Mouse (Mus musculus): ENCODE data around the gene Serpinb8. TPM values are rescaled to one million over a fixed set of nuclear protein-coding genes. Genes with fewer than 3 reads are reported as not detected.
A peak's percentile ranks its signal among the peaks of the same experiment; 100 is the strongest.

Serpinb8 gene
- polyA plus RNA-seq, 1 experiment from 2014 or later: 0.90 TPM

DNA sequence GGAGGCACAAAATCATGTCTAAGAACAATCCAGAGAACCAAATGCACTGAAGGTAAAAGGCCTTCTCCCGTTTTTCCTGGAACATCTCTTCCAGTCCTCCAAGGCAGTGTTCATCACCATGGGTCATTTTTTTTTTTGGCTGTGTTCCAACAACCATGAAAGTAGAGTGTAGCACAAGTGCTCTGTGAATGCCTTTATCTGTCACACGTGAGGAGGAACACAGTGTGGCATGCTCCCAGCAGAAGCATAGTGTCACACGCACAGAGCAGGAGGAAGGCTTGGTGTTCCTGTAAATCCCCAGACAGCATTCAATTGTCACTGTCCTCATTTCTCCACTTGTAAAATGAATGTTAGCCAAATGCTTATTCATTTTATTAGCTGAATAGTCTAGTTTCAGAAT, 2.8 kb downstream of the Serpinb8 start:
- no peaks in the 10 kb centered on the region for H3K9me3 ChIP-seq (ENCODE audit: control insufficient read depth)
- H3K4me3 ChIP-seq (ENCODE audit: low read depth, low read length): no peak overlapping the region
- H3K27ac ChIP-seq (ENCODE audit: low read depth, low read length): no peak overlapping the region
- no peaks in the 10 kb centered on the region for H3K27me3 ChIP-seq (replicated peaks; ENCODE audit: control insufficient read depth, insufficient read depth, low read length)
- no peak for TF ChIP-seq CTCF (IDR thresholded peaks at IDR 0.05; ENCODE audit: low read depth)
- H3K9ac ChIP-seq (ENCODE audit: low read depth, low read length): no peak overlapping the region
- H3K4me1 ChIP-seq (replicated peaks; ENCODE audit: control insufficient read depth, insufficient read depth, low read length): 0 out of 2 replicates have a peak, but pooled peaks cover 2% of the 10 kb centered on the region
- no peak for ATAC-seq
- 65% methylated on average over 3 of the region's 3 CpGs for WGBS
- H3K36me3 ChIP-seq (ENCODE audit: control insufficient read depth, insufficient read depth): no peaks in the 10 kb centered on the region
- no peak overlapping the region for H3K4me2 ChIP-seq (replicated peaks; ENCODE audit: low read depth)

DNA sequence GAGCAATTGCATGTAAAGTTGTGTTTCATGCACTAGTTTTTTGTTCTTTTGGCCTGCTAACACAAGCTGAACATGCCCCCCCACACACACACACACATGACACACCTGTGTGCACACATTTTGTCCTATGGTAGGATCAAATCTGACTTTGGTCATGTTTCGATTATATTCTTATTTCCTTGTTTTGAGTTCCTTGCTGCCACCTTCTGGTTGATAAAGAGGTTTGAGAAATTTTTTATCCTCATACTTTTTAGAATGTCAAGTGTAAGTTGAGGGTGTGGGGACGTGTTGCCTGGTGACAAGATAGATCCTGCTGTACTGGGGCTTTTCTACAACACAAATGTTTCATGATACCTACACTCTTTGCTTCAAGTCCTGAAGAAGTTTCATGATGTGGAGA, 3.7 kb downstream of the Serpinb8 start:
- Histone ChIP-seq H3K9me3 (ENCODE audit: control insufficient read depth) (no peaks in the 10 kb centered on the region), H3K36me3 (ENCODE audit: control insufficient read depth, insufficient read depth) (no peaks in the 10 kb centered on the region), H3K4me2 (replicated peaks; ENCODE audit: low read depth) (no peak overlapping the region), H3K9ac (ENCODE audit: low read depth, low read length) (no peak overlapping the region), H3K27me3 (replicated peaks; ENCODE audit: control insufficient read depth, insufficient read depth, low read length) (no peaks in the 10 kb centered on the region), H3K4me1 (replicated peaks; ENCODE audit: control insufficient read depth, insufficient read depth, low read length) (0 out of 2 replicates have a peak, but pooled peaks cover 2% of the 10 kb centered on the region), H3K27ac (ENCODE audit: low read depth, low read length) (no peak overlapping the region), H3K4me3 (ENCODE audit: low read depth, low read length) (no peak overlapping the region)
- 66% methylated on average over 2 of the region's 2 CpGs for WGBS
- ATAC-seq: no peak
- TF ChIP-seq CTCF (IDR thresholded peaks at IDR 0.05; ENCODE audit: low read depth): no peak; the same call in 1 of the 2 replicates

DNA sequence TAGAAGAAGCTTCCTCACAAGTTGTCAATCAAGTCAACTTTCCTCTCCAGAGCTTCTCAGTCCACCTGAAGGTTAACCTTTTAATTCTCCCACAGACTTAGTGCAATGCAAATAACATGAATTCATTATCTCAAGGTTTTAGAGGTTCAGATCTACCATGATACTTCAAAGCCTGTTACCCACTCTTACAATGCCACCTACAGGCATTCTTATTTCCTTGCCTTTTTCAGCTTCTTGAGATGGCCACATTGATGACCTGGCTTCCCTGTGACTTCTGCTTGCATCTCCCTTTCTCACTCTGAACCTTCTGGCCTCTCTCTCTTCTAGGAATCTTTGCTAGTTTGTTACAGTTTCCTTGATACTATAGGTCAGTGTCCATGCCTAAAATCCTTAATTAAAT, 7.1 kb downstream of the Serpinb8 start:
- H3K4me3 ChIP-seq (ENCODE audit: low read depth, low read length): no peak overlapping the region
- no peaks in the 10 kb centered on the region for H3K27me3 ChIP-seq (replicated peaks; ENCODE audit: control insufficient read depth, insufficient read depth, low read length)
- H3K27ac ChIP-seq (ENCODE audit: low read depth, low read length): no peak overlapping the region
- H3K4me1 ChIP-seq (replicated peaks; ENCODE audit: control insufficient read depth, insufficient read depth, low read length): no peaks in the 10 kb centered on the region
- no peak overlapping the region for H3K4me2 ChIP-seq (replicated peaks; ENCODE audit: low read depth)
- H3K36me3 ChIP-seq (ENCODE audit: control insufficient read depth, insufficient read depth): no peaks in the 10 kb centered on the region
- no peak for TF ChIP-seq CTCF (IDR thresholded peaks at IDR 0.05; ENCODE audit: low read depth)
- no peak for ATAC-seq
- H3K9me3 ChIP-seq (ENCODE audit: control insufficient read depth): no peaks in the 10 kb centered on the region
- H3K9ac ChIP-seq (ENCODE audit: low read depth, low read length): no peak overlapping the region

DNA sequence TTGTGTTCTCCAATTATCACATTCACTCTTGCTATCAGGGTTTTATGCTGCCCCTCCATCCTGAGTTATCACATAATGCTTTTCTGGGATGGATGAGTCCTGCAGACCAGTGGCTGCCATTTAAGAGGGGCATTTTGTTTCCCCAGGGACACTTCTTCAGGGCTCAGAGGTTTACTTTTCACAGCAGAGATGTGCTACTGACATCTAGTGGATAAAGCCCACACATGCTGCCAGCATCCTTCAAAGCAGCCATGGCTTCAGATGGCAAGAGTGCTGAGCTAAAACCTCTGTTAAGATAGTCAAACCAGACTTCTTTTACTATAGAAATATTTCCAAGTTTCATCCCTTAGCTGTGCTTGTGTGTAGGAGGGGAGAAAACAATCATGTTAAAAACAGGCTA, 8.7 kb downstream of the Serpinb8 start:
- H3K4me1 ChIP-seq (replicated peaks; ENCODE audit: control insufficient read depth, insufficient read depth, low read length): no peaks in the 10 kb centered on the region
- no peak for ATAC-seq
- H3K4me3 ChIP-seq (ENCODE audit: low read depth, low read length): no peak overlapping the region
- H3K4me2 ChIP-seq (replicated peaks; ENCODE audit: low read depth): no peak overlapping the region
- H3K9ac ChIP-seq (ENCODE audit: low read depth, low read length): no peak overlapping the region
- no peaks in the 10 kb centered on the region for H3K27me3 ChIP-seq (replicated peaks; ENCODE audit: control insufficient read depth, insufficient read depth, low read length)
- peak; percentile 57 for TF ChIP-seq CTCF (IDR thresholded peaks at IDR 0.05; ENCODE audit: low read depth)
- no peak overlapping the region for H3K27ac ChIP-seq (ENCODE audit: low read depth, low read length)
- no peaks in the 10 kb centered on the region for H3K36me3 ChIP-seq (ENCODE audit: control insufficient read depth, insufficient read depth)
- no peaks in the 10 kb centered on the region for H3K9me3 ChIP-seq (ENCODE audit: control insufficient read depth)

DNA sequence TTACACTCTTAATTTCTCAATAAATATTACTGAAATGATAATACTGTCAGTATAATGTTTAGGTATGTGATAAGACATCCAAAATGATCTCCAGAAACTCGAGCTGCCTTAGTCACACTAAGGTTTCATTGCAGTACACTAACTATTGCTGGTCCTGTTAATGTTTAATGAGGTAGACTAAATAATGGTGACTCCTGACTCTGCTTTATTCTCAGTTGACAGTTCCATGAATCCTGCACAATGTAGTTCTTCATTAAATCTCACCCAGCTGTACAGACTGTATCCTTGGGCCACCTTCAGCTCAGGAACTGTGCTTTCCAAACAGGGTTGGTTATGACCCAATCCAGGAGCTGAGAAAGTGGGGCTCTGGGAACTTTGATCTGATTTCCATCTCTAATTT, 19.1 kb downstream of the Serpinb8 start:
- Histone ChIP-seq H3K4me3 (ENCODE audit: low read depth, low read length) (no peak overlapping the region), H3K9me3 (ENCODE audit: control insufficient read depth) (no peaks in the 10 kb centered on the region), H3K27me3 (replicated peaks; ENCODE audit: control insufficient read depth, insufficient read depth, low read length) (no peaks in the 10 kb centered on the region), H3K36me3 (ENCODE audit: control insufficient read depth, insufficient read depth) (no peaks in the 10 kb centered on the region), H3K4me1 (replicated peaks; ENCODE audit: control insufficient read depth, insufficient read depth, low read length) (no peaks in the 10 kb centered on the region), H3K9ac (ENCODE audit: low read depth, low read length) (no peak overlapping the region), H3K27ac (ENCODE audit: low read depth, low read length) (no peak overlapping the region), H3K4me2 (replicated peaks; ENCODE audit: low read depth) (no peak overlapping the region)
- no peak for ATAC-seq
- no peak for TF ChIP-seq CTCF (IDR thresholded peaks at IDR 0.05; ENCODE audit: low read depth)
- 16% methylated on average over 1 of the region's 1 CpGs for WGBS

DNA sequence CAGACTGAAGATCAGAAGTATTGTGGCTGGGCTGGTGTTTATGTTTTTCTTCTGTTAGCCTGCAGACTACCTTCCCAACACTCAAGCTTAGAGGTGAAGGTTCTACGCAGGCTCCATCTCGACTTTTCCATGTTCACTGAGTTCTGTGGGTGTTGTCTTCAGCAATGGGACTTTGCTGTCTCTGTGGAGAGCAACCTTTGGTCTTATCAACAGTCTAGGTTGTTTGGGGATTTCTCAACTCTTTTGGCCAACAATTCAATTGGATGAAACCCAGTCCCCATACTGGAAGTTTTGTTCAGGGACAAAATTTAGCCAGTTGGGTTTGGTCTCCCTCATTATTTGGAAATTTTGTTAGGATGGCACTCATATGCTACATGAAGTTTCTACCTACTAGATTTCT, 24.3 kb downstream of the Serpinb8 start:
- ATAC-seq: no peak
- no peak overlapping the region for H3K27ac ChIP-seq (ENCODE audit: low read depth, low read length)
- no peak overlapping the region for H3K4me2 ChIP-seq (replicated peaks; ENCODE audit: low read depth)
- H3K27me3 ChIP-seq (replicated peaks; ENCODE audit: control insufficient read depth, insufficient read depth, low read length): no peaks in the 10 kb centered on the region
- no peaks in the 10 kb centered on the region for H3K36me3 ChIP-seq (ENCODE audit: control insufficient read depth, insufficient read depth)
- H3K9me3 ChIP-seq (ENCODE audit: control insufficient read depth): no peaks in the 10 kb centered on the region
- 87% methylated on average over 2 of the region's 2 CpGs for WGBS
- no peak overlapping the region for H3K9ac ChIP-seq (ENCODE audit: low read depth, low read length)
- H3K4me3 ChIP-seq (ENCODE audit: low read depth, low read length): no peak overlapping the region
- no peaks in the 10 kb centered on the region for H3K4me1 ChIP-seq (replicated peaks; ENCODE audit: control insufficient read depth, insufficient read depth, low read length)
- no peak for TF ChIP-seq CTCF (IDR thresholded peaks at IDR 0.05; ENCODE audit: low read depth)

DNA sequence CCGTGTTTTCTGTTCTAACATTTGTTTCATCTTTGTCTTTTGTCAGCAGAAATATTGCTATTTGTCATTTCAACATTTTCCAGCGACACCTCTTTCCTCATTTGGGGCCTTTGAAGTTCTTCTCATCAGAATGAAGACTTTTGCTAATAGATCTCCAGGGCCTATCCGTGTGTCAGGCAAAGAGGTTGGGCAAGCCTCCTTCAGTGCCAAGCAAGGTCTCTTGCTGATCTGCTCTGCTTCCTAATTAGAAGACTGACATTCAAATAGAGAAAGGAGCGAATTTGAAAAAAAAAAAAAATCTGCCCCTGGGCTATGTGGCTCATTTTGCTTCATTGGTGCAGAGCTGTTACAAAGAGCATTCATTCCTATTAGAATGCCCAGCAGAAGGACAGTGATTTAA, 32.2 kb downstream of the Serpinb8 start:
- Histone ChIP-seq H3K4me3 (ENCODE audit: low read depth, low read length) (no peak overlapping the region), H3K27me3 (replicated peaks; ENCODE audit: control insufficient read depth, insufficient read depth, low read length) (no peaks in the 10 kb centered on the region), H3K9me3 (ENCODE audit: control insufficient read depth) (no peaks in the 10 kb centered on the region), H3K4me2 (replicated peaks; ENCODE audit: low read depth) (no peak overlapping the region), H3K4me1 (replicated peaks; ENCODE audit: control insufficient read depth, insufficient read depth, low read length) (no peaks in the 10 kb centered on the region), H3K36me3 (ENCODE audit: control insufficient read depth, insufficient read depth) (no peaks in the 10 kb centered on the region), H3K9ac (ENCODE audit: low read depth, low read length) (no peak overlapping the region), H3K27ac (ENCODE audit: low read depth, low read length) (no peak overlapping the region)
- TF ChIP-seq CTCF (IDR thresholded peaks at IDR 0.05; ENCODE audit: low read depth): no peak
- no peak for ATAC-seq
- WGBS: 69% methylated on average over 4 of the region's 4 CpGs

Data from intestine, postnatal 0 days (tissue).